Mouse (Mus musculus) liver, embryonic 12.5 days (tissue): ENCODE results near the gene Sesn1. TPM values are rescaled to one million over a fixed set of nuclear protein-coding genes. Genes with fewer than 3 reads are reported as not detected.

Experiments used
- ATAC-seq: fragments of 200-750 bp; cut with Nextera tagmentation; 2 replicates; pipeline ENCODE4 v1.8.0; 2017; ENCODE audit warnings: moderate number of reproducible peaks, mild to moderate bottlenecking, moderate library complexity
- H3K27ac ChIP-seq: fragments of 300-500 bp; sonication (generic); 2 replicates; pipeline ENCODE4 v1.5.1; 2016; ENCODE audit warnings: mild to moderate bottlenecking
- H3K27me3 ChIP-seq: fragments of 300-500 bp; sonication (generic); replicated peaks from 2 replicates; pipeline ENCODE4 v1.6.1; 2016; ENCODE audit warnings: mild to moderate bottlenecking, moderate library complexity
- H3K36me3 ChIP-seq: fragments of 300-500 bp; sonication (generic); 2 replicates; pipeline ENCODE4 v1.6.1; 2016; ENCODE audit warnings: mild to moderate bottlenecking, moderate library complexity
- H3K4me1 ChIP-seq: fragments of 300-500 bp; sonication (generic); 2 replicates; pipeline ENCODE4 v1.6.1; 2016
- H3K4me2 ChIP-seq: fragments of 300-500 bp; sonication (generic); 2 replicates; pipeline ENCODE4 v1.6.1; 2016; ENCODE audit warnings: mild to moderate bottlenecking, moderate library complexity
- H3K4me3 ChIP-seq: fragments of 300-500 bp; sonication (generic); 2 replicates; pipeline ENCODE4 v1.5.1; 2016; ENCODE audit warnings: mild to moderate bottlenecking, moderate library complexity
- H3K9ac ChIP-seq: fragments of 300-500 bp; sonication (generic); 2 replicates; pipeline ENCODE4 v1.6.1; 2016; ENCODE audit warnings: mild to moderate bottlenecking, moderate library complexity
- H3K9me3 ChIP-seq: fragments of 300-500 bp; sonication (generic); replicated peaks from 2 replicates; pipeline ENCODE4 v1.6.1; 2016; ENCODE audit warnings: mild to moderate bottlenecking, moderate library complexity
- WGBS: fragments of 180-500 bp; shearing (Covaris S2); methylation state at CpG from one replicate; pipeline ENCODE4 v1.1.7; 2016; ENCODE audit not compliant: insufficient replicate concordance; 5-methylcytosine and 5-hydroxymethylcytosine counted together
- polyA plus RNA-seq: library from polyadenylated mRNA; unstranded; fragments of >200 nt; fragmentation: Nextera tagmentation; extraction: Ambion mirVana; gene quantifications from 2 replicates; pipeline ENCODE4 v1.2.1, GENCODE M21; 2016

The Sesn1 gene
- polyA plus RNA-seq, 1 experiment from 2014 or later = 22.5 TPM

GRCm38 (mm10) chr10:41838911-41839310 lies 29.2 kb downstream of the Sesn1 start:
- H3K9ac ChIP-seq = no peak overlapping the region
- H3K27me3 ChIP-seq = no peaks in the 10 kb centered on the region
- H3K9me3 ChIP-seq = 0 out of 2 replicates have a peak, but pooled peaks cover 5% of the 10 kb centered on the region
- WGBS = 80% methylated on average over 4 of the region's 4 CpGs
- no peak for ATAC-seq
- no peaks in the 10 kb centered on the region for H3K4me1 ChIP-seq
- H3K4me2 ChIP-seq = no peak overlapping the region
- H3K4me3 ChIP-seq = no peak overlapping the region
- peaks cover 3% of the 10 kb centered on the region; the same call in 1 of the 2 replicates for H3K36me3 ChIP-seq
- no peak overlapping the region for H3K27ac ChIP-seq

- Histone ChIP-seq H3K4me3 (no peak overlapping the region), H3K27ac (no peak overlapping the region), H3K36me3 (no peaks in the 10 kb centered on the region), H3K4me1 (peaks cover 15% of the 10 kb centered on the region), H3K9ac (no peak overlapping the region), H3K4me2 (no peak overlapping the region), H3K27me3 (no peaks in the 10 kb centered on the region), H3K9me3 (no peaks in the 10 kb centered on the region)
- WGBS = 86% methylated on average over 8 of the region's 8 CpGs
- ATAC-seq = no peak
Observed at GRCm38 (mm10) chr10:41847737-41848136, 38.0 kb downstream of the Sesn1 start.

GRCm38 (mm10) chr10:41848721-41849120 lies 39.0 kb downstream of the Sesn1 start:
- no peaks in the 10 kb centered on the region for H3K9me3 ChIP-seq
- no peak overlapping the region for H3K27ac ChIP-seq
- H3K9ac ChIP-seq = no peak overlapping the region
- no peak overlapping the region; the same call in 1 of the 2 replicates for H3K4me2 ChIP-seq
- H3K36me3 ChIP-seq = no peaks in the 10 kb centered on the region
- no peak overlapping the region for H3K4me3 ChIP-seq
- WGBS = 44% methylated on average over 2 of the region's 2 CpGs
- ATAC-seq = no peak
- peaks cover 15% of the 10 kb centered on the region for H3K4me1 ChIP-seq
- H3K27me3 ChIP-seq = no peaks in the 10 kb centered on the region

GRCm38 (mm10) chr10:41859820-41860219 lies 50.1 kb downstream of the Sesn1 start:
- Histone ChIP-seq H3K9ac (no peak overlapping the region), H3K27ac (no peak overlapping the region), H3K4me1 (peaks cover 10% of the 10 kb centered on the region), H3K9me3 (no peaks in the 10 kb centered on the region), H3K4me2 (no peak overlapping the region), H3K4me3 (no peak overlapping the region), H3K27me3 (no peaks in the 10 kb centered on the region), H3K36me3 (no peaks in the 10 kb centered on the region)
- ATAC-seq = no peak

GRCm38 (mm10) chr10:41860275-41860688 lies 50.5 kb downstream of the Sesn1 start:
- no peak overlapping the region for H3K27ac ChIP-seq
- H3K9me3 ChIP-seq = no peaks in the 10 kb centered on the region
- no peaks in the 10 kb centered on the region for H3K36me3 ChIP-seq
- no peak for ATAC-seq
- H3K4me1 ChIP-seq = peaks cover 10% of the 10 kb centered on the region
- no peak overlapping the region for H3K9ac ChIP-seq
- H3K27me3 ChIP-seq = no peaks in the 10 kb centered on the region
- no peak overlapping the region for H3K4me2 ChIP-seq
- no peak overlapping the region for H3K4me3 ChIP-seq
- 81% methylated on average over 2 of the region's 2 CpGs for WGBS

GRCm38 (mm10) chr10:41863053-41863452 lies 53.3 kb downstream of the Sesn1 start:
- ATAC-seq = no peak

GRCm38 (mm10) chr10:41866069-41866837 lies 56.5 kb downstream of the Sesn1 start:
- no peak for ATAC-seq
- no peak overlapping the region for H3K9ac ChIP-seq
- H3K36me3 ChIP-seq = no peaks in the 10 kb centered on the region
- WGBS = 67% methylated on average over 3 of the region's 3 CpGs
- no peaks in the 10 kb centered on the region for H3K9me3 ChIP-seq
- H3K27ac ChIP-seq = no peak overlapping the region
- H3K27me3 ChIP-seq = no peaks in the 10 kb centered on the region
- H3K4me1 ChIP-seq = peaks cover 24% of the 10 kb centered on the region
- no peak overlapping the region for H3K4me3 ChIP-seq
- no peak overlapping the region for H3K4me2 ChIP-seq

More at GRCm38 (mm10) chr10:41863053-41863452, 53.3 kb downstream of the Sesn1 start:
- Histone ChIP-seq H3K27ac (no peak overlapping the region), H3K27me3 (no peaks in the 10 kb centered on the region), H3K4me3 (no peak overlapping the region), H3K4me1 (peaks cover 12% of the 10 kb centered on the region), H3K9ac (no peak overlapping the region), H3K36me3 (no peaks in the 10 kb centered on the region), H3K9me3 (no peaks in the 10 kb centered on the region), H3K4me2 (no peak overlapping the region)
- WGBS = 35% methylated on average over 2 of the region's 2 CpGs

- H3K9ac ChIP-seq = no peak overlapping the region
- H3K4me1 ChIP-seq = peaks cover 30% of the 10 kb centered on the region
- H3K36me3 ChIP-seq = no peaks in the 10 kb centered on the region
- no peak for ATAC-seq
- H3K27me3 ChIP-seq = no peaks in the 10 kb centered on the region
- H3K4me3 ChIP-seq = no peak overlapping the region
- no peaks in the 10 kb centered on the region for H3K9me3 ChIP-seq
- no peak overlapping the region for H3K27ac ChIP-seq
- no peak overlapping the region for H3K4me2 ChIP-seq
Observed at GRCm38 (mm10) chr10:41866838-41867154, 57.1 kb downstream of the Sesn1 start.

- no peak overlapping the region for H3K27ac ChIP-seq
- no peak overlapping the region for H3K9ac ChIP-seq
- H3K4me2 ChIP-seq = no peak overlapping the region
- H3K36me3 ChIP-seq = no peaks in the 10 kb centered on the region
- no peaks in the 10 kb centered on the region for H3K27me3 ChIP-seq
- H3K4me1 ChIP-seq = peaks cover 31% of the 10 kb centered on the region
- ATAC-seq = no peak
- 58% methylated on average over 5 of the region's 5 CpGs for WGBS
- no peaks in the 10 kb centered on the region for H3K9me3 ChIP-seq
- no peak overlapping the region for H3K4me3 ChIP-seq
Observed at GRCm38 (mm10) chr10:41867956-41868355, 58.2 kb downstream of the Sesn1 start.

- Histone ChIP-seq H3K27me3 (no peaks in the 10 kb centered on the region), H3K27ac (no peak overlapping the region), H3K9ac (no peak overlapping the region), H3K36me3 (no peaks in the 10 kb centered on the region), H3K4me1 (peaks cover 23% of the 10 kb centered on the region), H3K9me3 (no peaks in the 10 kb centered on the region), H3K4me3 (no peak overlapping the region), H3K4me2 (no peak overlapping the region)
- WGBS = 17% methylated on average over 2 of the region's 2 CpGs
- no peak for ATAC-seq
Observed at GRCm38 (mm10) chr10:41870101-41870500, 60.4 kb downstream of the Sesn1 start.

- WGBS = 39% methylated on average over 2 of the region's 2 CpGs
- Histone ChIP-seq H3K4me2 (no peak overlapping the region), H3K4me3 (no peak overlapping the region), H3K9me3 (no peaks in the 10 kb centered on the region), H3K9ac (no peak overlapping the region), H3K36me3 (no peaks in the 10 kb centered on the region), H3K27ac (no peak overlapping the region), H3K4me1 (peaks cover 23% of the 10 kb centered on the region), H3K27me3 (no peaks in the 10 kb centered on the region)
- ATAC-seq = no peak
Observed at GRCm38 (mm10) chr10:41871564-41871963, 61.8 kb downstream of the Sesn1 start.

- H3K4me3 ChIP-seq = no peak overlapping the region
- no peaks in the 10 kb centered on the region for H3K27me3 ChIP-seq
- H3K4me2 ChIP-seq = no peak overlapping the region
- H3K36me3 ChIP-seq = no peaks in the 10 kb centered on the region
- H3K9ac ChIP-seq = no peak overlapping the region
- H3K9me3 ChIP-seq = no peaks in the 10 kb centered on the region
- H3K27ac ChIP-seq = no peak overlapping the region
- H3K4me1 ChIP-seq = peaks cover 16% of the 10 kb centered on the region
- no peak for ATAC-seq
Observed at GRCm38 (mm10) chr10:41875624-41876023, 65.9 kb downstream of the Sesn1 start.

- ATAC-seq = no peak
- peaks cover 15% of the 10 kb centered on the region for H3K4me1 ChIP-seq
- no peaks in the 10 kb centered on the region for H3K27me3 ChIP-seq
- no peak overlapping the region for H3K4me2 ChIP-seq
- no peak overlapping the region for H3K27ac ChIP-seq
- WGBS = 88% methylated on average over 11 of the region's 11 CpGs
- H3K36me3 ChIP-seq = no peaks in the 10 kb centered on the region
- H3K9ac ChIP-seq = no peak overlapping the region
- H3K9me3 ChIP-seq = no peaks in the 10 kb centered on the region
- H3K4me3 ChIP-seq = no peak overlapping the region
Observed at GRCm38 (mm10) chr10:41878344-41878743, 68.6 kb downstream of the Sesn1 start.
